Mouse (Mus musculus) kidney, adult 10 weeks (tissue): ENCODE data around the gene Zfp850. TPM values are rescaled to one million over a fixed set of nuclear protein-coding genes. Genes with fewer than 3 reads are reported as not detected.

Experiments
- polyA plus RNA-seq: library from polyadenylated mRNA; stranded (reverse); fragments of 350-450 nt; fragmentation: Illumina TruSeq; extraction: RNeasy Lipid Tissue Mini Kit (QIAGEN cat#74804); gene quantifications from one replicate; pipeline ENCODE4 v1.2.3, GENCODE M21; 2014; ENCODE audit warnings: low read depth, low replicate concordance

The Zfp850 gene
- polyA plus RNA-seq, result 4.0 TPM

GRCm38 (mm10) chr7:28013549-28014444, at the start of gene Zfp850:
Gene Zfp850, minus strand, starts transcription at chr7:28014115.

GRCm38 (mm10) chr7:28049476-28050409, 35.8 kb upstream of the Zfp850 start, which contains the start of gene Psmc4:
Gene Psmc4, minus strand, starts transcription at chr7:28050101.

GRCm38 (mm10) chr7:27978683-27979528, 35.0 kb downstream of the Zfp850 start, which contains the start of gene Zfp780b:
Gene Zfp780b, minus strand, starts transcription at chr7:27979171.

Other genes starting within 250 kb of the Zfp850 start
- 15.7 TPM for gene Zfp626, start 206.9 kb downstream of the Zfp850 start, polyA plus RNA-seq
- gene Zfp59, start 175.5 kb downstream of the Zfp850 start, polyA plus RNA-seq, result 11.0 TPM
- gene Zfp607a, start 156.6 kb downstream of the Zfp850 start, polyA plus RNA-seq, result 5.1 TPM
- 15.8 TPM for gene Zfp974, start 84.7 kb downstream of the Zfp850 start, polyA plus RNA-seq
- 20.3 TPM for gene Zfp780b, start 34.9 kb downstream of the Zfp850 start, polyA plus RNA-seq
- gene Psmc4, start 36.0 kb upstream of the Zfp850 start, polyA plus RNA-seq, result 35.8 TPM
- gene Fcgbp, start 57.1 kb upstream of the Zfp850 start, polyA plus RNA-seq, result not detected
- gene 9530053A07Rik, start 115.4 kb upstream of the Zfp850 start, polyA plus RNA-seq, result not detected
- gene Fbl, start 155.6 kb upstream of the Zfp850 start, polyA plus RNA-seq, result 8.0 TPM
- gene Dyrk1b, start 165.4 kb upstream of the Zfp850 start, polyA plus RNA-seq, result 0.36 TPM